In the genomic region with DNA sequence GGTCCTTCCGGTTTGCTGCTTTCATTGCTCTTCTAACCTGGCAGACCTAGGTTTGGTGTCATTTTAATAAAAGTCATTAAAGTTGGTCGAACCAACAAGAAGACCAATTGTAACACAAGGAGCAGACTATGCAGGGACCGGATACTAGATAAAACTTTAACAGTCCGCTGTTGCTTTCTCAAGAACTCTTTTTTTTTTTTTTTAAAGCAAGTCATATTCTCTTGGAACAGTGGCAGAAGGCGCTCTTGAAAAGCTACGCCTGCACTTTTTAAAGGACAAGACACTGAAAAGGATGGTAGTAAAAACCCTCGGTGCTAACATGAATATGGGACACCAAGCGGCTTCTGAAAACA, we compare ENCODE assay signal across 8 mouse cellular contexts. TPM values are rescaled to one million over a fixed set of nuclear protein-coding genes. Genes with fewer than 3 reads are reported as not detected.
DNase-seq lines count a peak whose midpoint lies in the region; ATAC-seq and TF ChIP-seq lines count a peak whose summit lies in the region.

No protein-coding gene starts in this region.

- under 1% methylated on average over 8 of the region's 8 CpGs for WGBS in lung, postnatal 0 days
- WGBS in embryonic facial prominence, embryonic 14.5 days: 5% methylated on average over 8 of the region's 8 CpGs
- WGBS in limb, embryonic 10.5 days: 11% methylated on average over 8 of the region's 8 CpGs
- 4% methylated on average over 8 of the region's 8 CpGs for WGBS in stomach, embryonic 14.5 days

- no peaks in the 10 kb centered on the region for H3K9me3 ChIP-seq in lung, postnatal 0 days (ENCODE audit: low read length)
- H3K9me3 ChIP-seq in embryonic facial prominence, embryonic 14.5 days (ENCODE audit: control insufficient read depth, low read length): no peaks in the 10 kb centered on the region
- H3K9me3 ChIP-seq in limb, embryonic 10.5 days (replicated peaks): no peaks in the 10 kb centered on the region
- no peaks in the 10 kb centered on the region for H3K9me3 ChIP-seq in stomach, embryonic 14.5 days (ENCODE audit: control insufficient read depth, low read depth, low read length)

- H3K4me3 ChIP-seq in lung, postnatal 0 days (ENCODE audit: low read depth, low read length): peak overlapping the region; percentile 75
- H3K4me3 ChIP-seq in embryonic facial prominence, embryonic 14.5 days (ENCODE audit: low read depth, low read length): peak overlapping the region; percentile 89
- H3K4me3 ChIP-seq in limb, embryonic 10.5 days: peak overlapping the region; percentile 79
- H3K4me3 ChIP-seq in stomach, embryonic 14.5 days (ENCODE audit: low read depth, low read length): peak overlapping the region; percentile 75

- peak overlapping the region; percentile 72 for H3K9ac ChIP-seq in lung, postnatal 0 days (replicated peaks; ENCODE audit: low read depth)
- peak overlapping the region; percentile 80 for H3K9ac ChIP-seq in embryonic facial prominence, embryonic 14.5 days (ENCODE audit: low read depth, low read length)
- H3K9ac ChIP-seq in stomach, embryonic 14.5 days (replicated peaks; ENCODE audit: low read depth, low read length): peak overlapping the region; percentile 63

- H3K4me2 ChIP-seq in lung, postnatal 0 days (replicated peaks; ENCODE audit: low read depth, low read length): peak overlapping the region; percentile 66
- peak overlapping the region; percentile 59 for H3K4me2 ChIP-seq in embryonic facial prominence, embryonic 14.5 days (ENCODE audit: low read depth, low read length)
- H3K4me2 ChIP-seq in stomach, embryonic 14.5 days (replicated peaks; ENCODE audit: low read depth, low read length): peak overlapping the region; percentile 61

- TF ChIP-seq EP300 in lung, postnatal 0 days (IDR thresholded peaks at IDR 0.05): no peak

- peaks cover 5% of the 10 kb centered on the region; the same call in 1 of the 2 replicates for H3K4me1 ChIP-seq in lung, postnatal 0 days (ENCODE audit: insufficient read depth, low read depth, low read length)
- H3K4me1 ChIP-seq in embryonic facial prominence, embryonic 14.5 days (ENCODE audit: control insufficient read depth, insufficient read depth, low read length): peaks cover 17% of the 10 kb centered on the region
- peaks cover 10% of the 10 kb centered on the region; the same call in 1 of the 2 replicates for H3K4me1 ChIP-seq in limb, embryonic 10.5 days
- peaks cover 11% of the 10 kb centered on the region for H3K4me1 ChIP-seq in stomach, embryonic 14.5 days (ENCODE audit: control insufficient read depth, insufficient read depth, low read length)

- H3K36me3 ChIP-seq in lung, postnatal 0 days (ENCODE audit: insufficient read depth, low read length): no peaks in the 10 kb centered on the region
- H3K36me3 ChIP-seq in embryonic facial prominence, embryonic 14.5 days (ENCODE audit: control insufficient read depth, insufficient read depth, low read length): 0 out of 2 replicates have a peak, but pooled peaks cover 3% of the 10 kb centered on the region
- H3K36me3 ChIP-seq in limb, embryonic 10.5 days: 0 out of 2 replicates have a peak, but pooled peaks cover 5% of the 10 kb centered on the region
- H3K36me3 ChIP-seq in stomach, embryonic 14.5 days (ENCODE audit: control insufficient read depth, insufficient read depth, low read length): peaks cover 6% of the 10 kb centered on the region; the same call in 1 of the 2 replicates

- H3K27ac ChIP-seq in lung, postnatal 0 days (ENCODE audit: low read length): peak overlapping the region; percentile 96
- H3K27ac ChIP-seq in embryonic facial prominence, embryonic 14.5 days (replicated peaks; ENCODE audit: low read depth, low read length): peak overlapping the region; percentile 88
- H3K27ac ChIP-seq in limb, embryonic 10.5 days: peak overlapping the region; percentile 88
- peak overlapping the region; percentile 86 for H3K27ac ChIP-seq in stomach, embryonic 14.5 days (ENCODE audit: low read length)

- no peaks in the 10 kb centered on the region for H3K27me3 ChIP-seq in lung, postnatal 0 days (replicated peaks; ENCODE audit: insufficient read depth, low read length)
- H3K27me3 ChIP-seq in embryonic facial prominence, embryonic 14.5 days (replicated peaks; ENCODE audit: control insufficient read depth, insufficient read depth, low read length): no peaks in the 10 kb centered on the region
- no peaks in the 10 kb centered on the region for H3K27me3 ChIP-seq in limb, embryonic 10.5 days (ENCODE audit: low read depth, poor library complexity, severe bottlenecking)
- no peaks in the 10 kb centered on the region for H3K27me3 ChIP-seq in stomach, embryonic 14.5 days (ENCODE audit: control insufficient read depth, insufficient read depth, low read length)

- no peak for ATAC-seq in lung, postnatal 0 days
- ATAC-seq in embryonic facial prominence, embryonic 14.5 days (ENCODE audit: low read depth): no peak
- ATAC-seq in stomach, embryonic 14.5 days (ENCODE audit: insufficient number of reproducible peaks, insufficient read depth, low FRiP score, low read depth): no peak
- ATAC-seq in granulocyte monocyte progenitor cell, adult 5-6 weeks (replicated peaks; ENCODE audit: poor library complexity, severe bottlenecking): no peak

- no peak for TF ChIP-seq CTCF in lung, postnatal 0 days (IDR thresholded peaks at IDR 0.05)

- DNase-seq in lung, postnatal 0 days (ENCODE audit: low spot score): peak; percentile 25
- DNase-seq in lung, postnatal 25 days (ENCODE audit: low spot score): no peak
- DNase-seq in embryonic facial prominence, embryonic 14.5 days (ENCODE audit: low spot score): no peak
- no peak for DNase-seq in limb, embryonic 10.5 days (ENCODE audit: low spot score)
- DNase-seq in cerebellum, adult 18-20 months: no peak
- DNase-seq in urinary bladder, adult 2 months (ENCODE audit: low spot score): no peak

RNA-seq across cellular contexts. Expression of a gene that starts 0.7 kb away (rescaled TPM):
- 58.1 and 60.6 TPM in 2 replicates for polyA plus RNA-seq in lung, postnatal 0 days (2015; fragmentation: Nextera tagmentation; extraction: Ambion mirVana)
- polyA plus RNA-seq in embryonic facial prominence, embryonic 14.5 days (2014; fragmentation: Nextera tagmentation; extraction: Ambion mirVana): 35.3 and 35.7 TPM in 2 replicates
- 20.8 and 24.6 TPM in 2 replicates for polyA plus RNA-seq in limb, embryonic 10.5 days (2016; fragmentation: Nextera tagmentation; extraction: Ambion mirVana)
- 41.4 and 43.6 TPM in 2 replicates for polyA plus RNA-seq in stomach, embryonic 14.5 days (2014; fragmentation: Nextera tagmentation; extraction: Ambion mirVana)
- total RNA-seq in granulocyte monocyte progenitor cell, adult 5-6 weeks (2014; fragmentation: Nextera tagmentation): 23.5 and 28.7 TPM in 2 replicates
- 21.6 and 26.2 TPM in 2 replicates for total RNA-seq in granulocyte monocyte progenitor cell, adult 5-6 weeks (2017)
- polyA plus RNA-seq in urinary bladder, adult 2 months (2012; rRNA removed): 43.3 and 49.4 TPM in 2 replicates

RNA-seq across cellular contexts. Expression of a gene that starts 50.2 kb away (rescaled TPM):
- 1.7 and 1.9 TPM in 2 replicates for polyA plus RNA-seq in lung, postnatal 0 days (2015; fragmentation: Nextera tagmentation; extraction: Ambion mirVana)
- polyA plus RNA-seq in embryonic facial prominence, embryonic 14.5 days (2014; fragmentation: Nextera tagmentation; extraction: Ambion mirVana): 0.18 and 0.60 TPM in 2 replicates
- 0.14 TPM in 1 of 2 replicates, not detected in the other for polyA plus RNA-seq in limb, embryonic 10.5 days (2016; fragmentation: Nextera tagmentation; extraction: Ambion mirVana)
- polyA plus RNA-seq in stomach, embryonic 14.5 days (2014; fragmentation: Nextera tagmentation; extraction: Ambion mirVana): not detected in 2 replicates
- 0.21 TPM in 1 of 2 replicates, not detected in the other for total RNA-seq in granulocyte monocyte progenitor cell, adult 5-6 weeks (2014; fragmentation: Nextera tagmentation)
- total RNA-seq in granulocyte monocyte progenitor cell, adult 5-6 weeks (2017): 0.05 TPM in 1 of 2 replicates, not detected in the other
- 0.24 and 0.29 TPM in 2 replicates for polyA plus RNA-seq in urinary bladder, adult 2 months (2012; rRNA removed)
